Mouse (Mus musculus): ENCODE results near the gene Micu1. TPM values are rescaled to one million over a fixed set of nuclear protein-coding genes. Genes with fewer than 3 reads are reported as not detected.

The Micu1 gene
- total RNA-seq, 1 experiment from 2014 or later = 32.8 TPM

- ATAC-seq (replicated peaks; ENCODE audit: insufficient number of reproducible peaks, low FRiP score, low TSS enrichment, poor library complexity, severe bottlenecking) = no peak
Measured at GRCm38 (mm10) chr10:59889339-59889738, 187.1 kb downstream of the Micu1 start.

DNA sequence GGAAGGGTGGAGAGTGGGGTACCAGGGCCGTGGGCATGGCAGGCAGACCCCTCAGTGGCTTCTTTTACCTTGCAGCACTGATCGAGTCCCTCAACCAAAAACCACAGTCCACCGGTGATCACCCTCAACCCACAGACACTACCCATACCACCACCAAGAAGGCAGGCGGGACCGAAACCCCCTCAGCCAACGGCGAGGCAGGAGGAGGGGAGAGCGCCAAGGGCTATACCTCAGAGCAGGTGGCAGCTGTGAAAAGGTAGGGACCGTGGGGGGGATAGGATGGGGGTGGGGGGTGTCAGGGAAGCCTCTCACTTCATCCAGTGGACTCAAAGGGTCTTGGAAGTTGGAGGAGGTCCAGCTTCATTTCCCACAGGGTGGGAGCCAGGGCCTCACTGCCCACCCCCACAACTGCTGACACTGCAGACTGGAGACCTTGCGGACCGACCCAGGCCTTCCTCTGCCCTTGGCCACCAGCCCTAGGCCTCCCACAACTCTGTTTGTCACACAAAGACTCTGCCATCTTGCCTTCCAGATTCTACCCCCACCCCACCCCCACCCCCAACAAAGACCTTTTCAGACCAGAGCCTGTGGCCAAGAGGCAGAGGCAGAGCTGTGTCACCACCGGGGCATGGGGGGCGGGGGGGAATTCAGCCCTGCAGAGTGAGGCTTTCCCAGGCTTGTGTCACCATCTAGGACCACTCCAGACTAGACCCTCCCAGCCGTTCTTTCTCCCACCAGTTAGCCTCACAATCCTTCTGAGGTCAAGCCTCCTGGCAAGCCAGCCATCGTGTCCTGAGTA lies 187.9 kb downstream of the Micu1 start:
- no peak for ATAC-seq (replicated peaks; ENCODE audit: insufficient number of reproducible peaks, low FRiP score, low TSS enrichment, poor library complexity, severe bottlenecking)

DNA sequence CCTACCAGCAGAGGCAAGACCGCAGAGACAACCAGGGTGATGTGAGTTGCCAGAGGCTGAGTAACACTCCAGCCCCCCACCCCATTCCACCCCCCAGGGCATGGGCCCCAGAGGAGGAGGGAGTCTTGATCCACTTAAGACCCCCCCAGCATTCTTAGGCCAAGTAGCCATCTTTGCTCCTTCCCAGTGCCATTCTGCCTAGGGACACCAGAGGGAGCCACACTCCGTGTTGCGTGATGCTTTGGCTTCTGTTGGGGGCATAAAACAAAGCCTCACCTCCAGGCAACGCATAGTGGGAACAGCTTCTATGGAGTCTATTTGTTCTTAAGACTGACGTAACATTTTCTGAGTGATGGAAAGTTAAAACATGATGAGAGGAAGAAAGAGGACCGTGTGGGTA lies 190.7 kb downstream of the Micu1 start:
- 0 out of 2 replicates have a peak, but pooled peaks have one; percentile 28 for ATAC-seq (replicated peaks; ENCODE audit: insufficient number of reproducible peaks, low FRiP score, low TSS enrichment, poor library complexity, severe bottlenecking)

GRCm38 (mm10) chr10:59894251-59895160 lies 192.2 kb downstream of the Micu1 start:
- 0 out of 2 replicates have a peak, but pooled peaks have one; percentile 27 for ATAC-seq (replicated peaks; ENCODE audit: insufficient number of reproducible peaks, low FRiP score, low TSS enrichment, poor library complexity, severe bottlenecking)

DNA sequence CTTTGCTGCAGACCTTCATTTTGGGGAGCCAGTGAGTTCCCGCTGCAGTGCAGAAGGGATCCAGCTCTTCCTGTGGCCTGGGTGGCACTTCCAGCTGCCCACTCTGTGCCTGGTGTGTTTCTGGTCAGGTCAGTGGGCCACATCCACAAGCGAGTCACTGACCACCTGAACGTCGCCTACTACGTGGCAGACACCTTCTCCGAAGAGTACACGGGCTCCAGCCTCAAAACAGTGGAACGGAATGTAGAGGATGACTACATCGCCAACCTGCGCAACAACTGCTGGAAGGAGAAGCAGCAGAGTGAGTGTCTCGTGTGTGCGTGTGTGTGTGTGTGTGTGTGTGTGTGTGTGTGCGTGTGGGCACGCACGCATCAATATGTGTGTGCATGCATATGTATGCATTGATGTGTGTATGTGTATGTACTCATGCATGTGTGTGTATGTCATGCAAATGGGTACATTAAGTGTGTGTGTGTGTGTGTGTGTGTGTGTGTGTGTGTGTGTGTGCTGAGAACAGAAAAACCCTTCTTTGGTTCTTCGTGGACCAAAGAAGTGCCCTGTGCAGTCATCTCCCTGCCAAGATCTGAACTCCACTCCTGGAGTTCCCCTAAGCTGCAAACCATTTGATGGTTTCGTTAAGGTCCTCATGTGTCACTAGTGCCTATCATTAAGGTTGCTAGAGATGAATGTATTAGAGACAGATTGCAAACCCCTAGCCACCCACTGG lies 193.3 kb downstream of the Micu1 start:
- no peak for ATAC-seq (replicated peaks; ENCODE audit: insufficient number of reproducible peaks, low FRiP score, low TSS enrichment, poor library complexity, severe bottlenecking)

DNA sequence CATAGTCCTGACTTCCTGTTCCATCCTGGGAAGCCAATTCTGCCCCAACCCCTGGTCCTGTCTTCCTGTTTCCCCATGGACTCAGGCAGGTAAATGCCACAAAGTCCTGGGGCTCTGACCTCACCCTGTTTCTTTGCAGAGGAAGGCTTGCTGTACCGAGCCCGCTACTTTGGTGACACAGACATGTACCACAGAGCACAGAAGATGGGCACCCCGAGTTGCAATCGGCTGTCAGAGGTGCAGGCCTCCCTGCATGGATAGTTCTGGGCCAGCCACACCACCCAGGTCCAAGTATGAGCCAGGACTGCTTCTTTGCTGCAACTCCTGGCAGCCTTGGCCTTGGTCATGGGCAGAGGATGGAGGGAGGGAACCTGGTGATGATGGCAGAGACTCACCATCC lies 193.9 kb downstream of the Micu1 start:
- ATAC-seq (replicated peaks; ENCODE audit: insufficient number of reproducible peaks, low FRiP score, low TSS enrichment, poor library complexity, severe bottlenecking) = no peak

DNA sequence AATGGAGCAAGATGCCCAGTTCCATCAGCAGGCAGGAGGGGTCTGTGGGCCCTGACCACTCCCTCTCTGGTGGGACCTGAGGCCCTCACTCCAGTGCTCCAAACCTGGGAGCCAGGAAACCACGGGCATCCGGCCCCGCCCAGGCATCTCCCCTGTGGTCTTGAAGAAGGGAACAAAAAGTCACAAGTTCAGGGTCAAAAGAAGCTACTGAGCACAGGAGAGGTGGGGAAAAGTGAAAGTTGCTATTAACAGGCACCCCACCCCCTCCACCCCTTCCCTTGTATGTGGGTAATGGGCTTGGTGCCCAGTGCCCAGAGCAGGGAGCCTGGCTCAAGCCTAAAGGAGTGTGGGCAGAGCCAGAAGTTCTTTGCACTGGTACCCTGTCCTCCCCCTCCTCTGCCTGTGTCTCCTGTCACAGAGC lies 194.6 kb downstream of the Micu1 start:
- peak; percentile 21; the same call in 1 of the 2 replicates for ATAC-seq (replicated peaks; ENCODE audit: insufficient number of reproducible peaks, low FRiP score, low TSS enrichment, poor library complexity, severe bottlenecking)

DNA sequence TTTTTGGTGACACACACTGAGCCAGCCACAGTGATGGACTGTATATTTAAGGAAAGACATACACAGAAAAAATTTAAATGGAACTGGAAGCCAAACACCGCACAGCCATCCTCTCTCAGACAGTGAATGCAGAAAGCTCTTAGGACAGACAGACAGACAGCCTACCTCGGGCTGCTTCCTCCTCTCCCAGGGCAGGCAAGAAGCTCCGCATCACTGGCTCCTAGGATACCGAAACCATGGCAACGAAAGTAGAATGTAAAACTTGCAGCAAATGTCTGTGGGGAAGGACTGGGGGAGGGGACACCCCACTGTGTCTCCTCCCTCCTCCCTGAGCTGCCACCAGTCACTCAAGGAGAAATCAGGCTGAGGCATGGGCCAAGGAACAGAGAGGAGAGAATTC lies 195.2 kb downstream of the Micu1 start:
- 0 out of 2 replicates have a peak, but pooled peaks have one; percentile 24 for ATAC-seq (replicated peaks; ENCODE audit: insufficient number of reproducible peaks, low FRiP score, low TSS enrichment, poor library complexity, severe bottlenecking)

- no peak for ATAC-seq (replicated peaks; ENCODE audit: insufficient number of reproducible peaks, low FRiP score, low TSS enrichment, poor library complexity, severe bottlenecking)
Measured at GRCm38 (mm10) chr10:59898180-59898778, 196.0 kb downstream of the Micu1 start.

DNA sequence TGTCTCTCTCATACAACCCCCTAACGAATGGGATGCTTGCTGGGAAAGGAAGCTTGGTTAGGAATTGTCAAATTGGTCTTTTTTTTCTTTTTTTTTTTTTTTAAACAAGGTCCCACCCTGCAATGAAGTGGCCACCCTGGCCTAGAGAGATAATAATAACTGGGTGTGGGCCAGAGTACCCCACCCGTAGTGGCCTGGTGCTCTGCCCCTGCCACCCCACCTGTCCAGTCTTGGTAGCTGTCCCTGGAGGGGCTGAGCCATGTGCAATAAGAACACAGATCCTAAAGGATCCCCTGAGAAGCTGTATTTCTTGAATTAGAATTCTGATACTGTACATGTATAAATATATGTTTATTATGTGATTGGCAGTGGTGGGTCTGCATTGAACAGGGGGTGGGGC lies 196.7 kb downstream of the Micu1 start:
- no peak for ATAC-seq (replicated peaks; ENCODE audit: insufficient number of reproducible peaks, low FRiP score, low TSS enrichment, poor library complexity, severe bottlenecking)

DNA sequence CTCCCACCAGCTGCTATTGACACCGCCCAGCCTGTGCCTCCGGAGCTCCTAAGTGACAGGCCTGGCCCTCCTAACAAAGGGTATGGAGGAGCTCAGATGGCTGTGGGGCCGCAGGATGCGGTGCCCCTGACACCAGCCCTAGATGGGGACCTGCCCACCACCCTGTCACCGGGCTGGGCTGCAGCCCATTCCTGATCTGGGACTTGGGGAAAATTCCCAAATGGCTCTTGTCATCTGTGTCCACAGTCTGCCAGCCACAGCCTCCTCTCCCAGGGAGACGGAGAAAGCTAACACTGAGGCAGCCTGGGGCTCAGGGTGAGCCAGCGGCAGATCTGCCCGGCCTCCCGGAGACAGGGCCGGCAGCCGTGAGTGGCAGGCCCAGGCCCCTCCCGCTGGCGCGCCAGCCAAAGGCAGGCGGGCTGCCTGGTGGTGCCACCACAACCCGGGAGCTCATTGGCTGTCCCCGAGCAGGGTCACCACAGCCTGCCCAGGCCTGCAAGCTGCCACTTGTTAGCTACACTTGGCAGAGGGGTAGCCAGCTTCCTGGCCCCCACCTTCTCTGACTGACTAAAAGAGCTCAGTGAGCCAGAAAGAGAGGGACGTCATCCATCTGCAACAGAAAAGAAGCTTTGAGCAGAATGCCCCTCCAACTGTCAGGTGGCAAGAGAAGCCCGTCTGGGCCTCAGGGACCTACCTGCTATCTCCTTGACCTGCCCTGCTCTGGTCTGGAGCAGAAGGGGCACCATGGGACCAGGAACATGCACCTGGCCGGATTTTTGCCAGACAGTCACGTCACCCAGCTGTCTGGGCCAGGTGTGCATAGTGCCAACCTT lies 197.3 kb downstream of the Micu1 start:
- ATAC-seq (replicated peaks; ENCODE audit: insufficient number of reproducible peaks, low FRiP score, low TSS enrichment, poor library complexity, severe bottlenecking) = peak; percentile 66

DNA sequence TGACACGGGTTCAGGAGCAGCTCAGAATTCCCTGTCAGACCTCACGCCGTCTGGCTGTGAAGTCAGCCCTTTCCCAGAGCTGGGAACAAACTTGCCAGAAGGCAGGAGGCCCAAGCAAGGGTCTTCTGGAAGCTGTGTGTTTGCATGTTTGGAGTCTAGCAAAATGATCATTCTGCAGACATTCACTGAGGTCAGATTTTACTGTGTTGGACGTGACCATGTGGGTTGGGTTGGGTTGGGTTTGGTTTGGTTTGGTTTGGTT lies 197.8 kb downstream of the Micu1 start:
- no peak for ATAC-seq (replicated peaks; ENCODE audit: insufficient number of reproducible peaks, low FRiP score, low TSS enrichment, poor library complexity, severe bottlenecking)

DNA sequence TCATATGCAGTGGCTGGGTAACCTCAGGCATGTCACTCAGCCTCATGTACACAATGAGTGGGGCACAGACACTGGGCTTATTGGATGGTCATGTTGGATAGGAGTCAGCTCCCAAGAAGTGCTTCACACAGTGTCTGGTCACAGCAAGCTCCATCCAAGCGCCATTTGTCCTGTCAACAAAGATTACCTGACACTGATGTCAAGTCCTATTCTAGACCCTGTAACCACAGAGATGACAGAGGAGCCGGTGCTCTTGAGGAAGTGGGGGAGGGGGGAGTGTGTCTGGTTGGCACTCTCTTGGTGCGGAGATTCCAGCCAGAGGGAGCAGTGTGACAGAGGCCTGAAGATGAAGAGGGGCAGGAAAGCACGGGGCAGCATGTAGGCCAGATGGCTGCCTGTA lies 198.7 kb downstream of the Micu1 start:
- ATAC-seq (replicated peaks; ENCODE audit: insufficient number of reproducible peaks, low FRiP score, low TSS enrichment, poor library complexity, severe bottlenecking) = no peak

- no peak for ATAC-seq (replicated peaks; ENCODE audit: insufficient number of reproducible peaks, low FRiP score, low TSS enrichment, poor library complexity, severe bottlenecking)
Measured at GRCm38 (mm10) chr10:59901463-59901862, 199.2 kb downstream of the Micu1 start.

- no peak for ATAC-seq (replicated peaks; ENCODE audit: insufficient number of reproducible peaks, low FRiP score, low TSS enrichment, poor library complexity, severe bottlenecking)
Measured at GRCm38 (mm10) chr10:59901986-59902605, 199.8 kb downstream of the Micu1 start.

DNA sequence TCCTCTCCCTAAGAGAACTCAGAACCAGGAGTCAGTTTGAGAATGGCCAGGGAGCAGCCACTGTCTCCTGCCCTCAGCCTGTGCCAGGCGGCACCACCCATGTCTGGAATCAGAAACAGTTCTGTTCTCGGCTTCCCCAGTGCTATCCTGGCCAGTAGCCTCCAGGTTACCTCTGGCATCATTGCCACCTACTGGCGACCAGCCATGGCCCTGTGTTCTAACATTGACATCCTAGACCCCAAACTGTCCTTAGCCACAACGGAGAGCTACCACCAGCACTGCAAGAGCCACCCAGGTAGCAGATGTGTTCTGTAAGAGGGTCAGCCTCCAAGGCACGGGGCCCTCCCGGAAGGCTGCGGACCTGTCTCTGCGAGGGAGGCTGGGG lies 200.3 kb downstream of the Micu1 start:
- no peak for ATAC-seq (replicated peaks; ENCODE audit: insufficient number of reproducible peaks, low FRiP score, low TSS enrichment, poor library complexity, severe bottlenecking)

GRCm38 (mm10) chr10:59903170-59903569 lies 200.9 kb downstream of the Micu1 start:
- ATAC-seq (replicated peaks; ENCODE audit: insufficient number of reproducible peaks, low FRiP score, low TSS enrichment, poor library complexity, severe bottlenecking) = no peak

Data from monocyte, adult 5-6 weeks (primary cell).